Mouse (Mus musculus): ENCODE data around the gene Hyal3. TPM values are rescaled to one million over a fixed set of nuclear protein-coding genes. Genes with fewer than 3 reads are reported as not detected.

The Hyal3 gene
- polyA plus RNA-seq, 1 experiment from 2014 or later = 1.2 TPM

DNA sequence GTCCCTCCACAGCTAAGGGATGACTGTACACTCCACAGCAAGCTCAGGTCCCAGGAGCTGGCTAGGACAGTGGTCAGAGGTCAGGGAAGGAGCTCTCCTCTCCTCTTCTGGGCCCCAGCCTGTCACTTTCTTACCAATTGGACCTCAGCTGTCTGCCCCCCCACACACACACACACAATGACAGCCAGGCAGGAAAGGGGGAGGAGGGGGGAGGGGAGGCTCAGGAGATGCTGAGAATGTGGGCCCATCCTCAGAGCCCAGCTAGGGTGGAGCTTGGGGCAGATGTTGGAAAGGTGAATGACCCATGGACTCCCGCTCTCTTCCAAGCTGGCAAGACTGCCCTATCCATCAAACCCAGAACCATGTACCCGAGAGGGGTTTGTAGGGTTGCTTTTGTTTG, 26.4 kb downstream of the Hyal3 start:
- peak overlapping the region; percentile 32 for H3K4me2 ChIP-seq (replicated peaks)
- no peaks in the 10 kb centered on the region for H3K9me3 ChIP-seq (replicated peaks)
- H3K27me3 ChIP-seq = peaks cover 3% of the 10 kb centered on the region; the same call in 1 of the 2 replicates
- no peaks in the 10 kb centered on the region for H3K36me3 ChIP-seq
- peaks cover 71% of the 10 kb centered on the region for H3K4me1 ChIP-seq
- ATAC-seq (ENCODE audit: low FRiP score) = no peak
- WGBS = 50% methylated on average over 2 of the region's 2 CpGs
- no peak overlapping the region for H3K4me3 ChIP-seq
- H3K9ac ChIP-seq = peak overlapping the region; percentile 1; the same call in 1 of the 2 replicates
- peak overlapping the region; percentile 1 for H3K27ac ChIP-seq

DNA sequence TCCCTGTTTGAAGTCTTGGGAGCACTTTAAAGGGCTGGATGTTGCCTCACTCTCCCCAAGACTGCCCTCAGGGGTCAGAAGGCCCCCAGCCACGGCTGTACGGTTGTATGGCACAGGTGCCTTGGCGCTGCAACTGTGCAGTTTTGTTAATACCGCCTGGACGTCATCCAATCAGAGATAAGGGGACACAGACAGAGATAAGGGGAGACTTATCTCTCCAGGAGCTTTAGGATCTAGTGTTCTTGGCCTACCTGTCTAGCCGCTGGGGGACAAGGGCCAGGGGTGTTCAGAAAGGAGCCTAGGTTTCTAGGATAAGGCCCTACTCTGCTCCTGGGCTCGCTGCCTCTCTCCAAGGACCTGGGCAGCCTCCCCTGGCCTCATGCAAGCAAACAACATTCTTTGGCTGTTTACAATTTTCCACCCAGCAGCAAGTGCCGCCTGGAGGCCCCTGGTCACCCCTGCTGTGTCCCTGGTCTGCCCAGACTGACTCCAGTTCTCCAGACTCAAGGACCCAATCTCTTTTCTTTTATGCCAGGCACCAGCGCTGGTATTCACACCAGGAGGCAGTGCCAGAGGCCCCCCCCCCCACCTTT, 27.1 kb downstream of the Hyal3 start:
- H3K9ac ChIP-seq = no peak overlapping the region
- H3K9me3 ChIP-seq (replicated peaks) = no peaks in the 10 kb centered on the region
- no peak for ATAC-seq (ENCODE audit: low FRiP score)
- no peaks in the 10 kb centered on the region for H3K36me3 ChIP-seq
- 55% methylated on average over 9 of the region's 9 CpGs for WGBS
- H3K4me2 ChIP-seq (replicated peaks) = no peak overlapping the region
- peaks cover 69% of the 10 kb centered on the region for H3K4me1 ChIP-seq
- 0 out of 2 replicates have a peak overlapping the region, but pooled peaks have one; percentile 31 for H3K27ac ChIP-seq
- peaks cover 3% of the 10 kb centered on the region; the same call in 1 of the 2 replicates for H3K27me3 ChIP-seq
- no peak overlapping the region for H3K4me3 ChIP-seq

DNA sequence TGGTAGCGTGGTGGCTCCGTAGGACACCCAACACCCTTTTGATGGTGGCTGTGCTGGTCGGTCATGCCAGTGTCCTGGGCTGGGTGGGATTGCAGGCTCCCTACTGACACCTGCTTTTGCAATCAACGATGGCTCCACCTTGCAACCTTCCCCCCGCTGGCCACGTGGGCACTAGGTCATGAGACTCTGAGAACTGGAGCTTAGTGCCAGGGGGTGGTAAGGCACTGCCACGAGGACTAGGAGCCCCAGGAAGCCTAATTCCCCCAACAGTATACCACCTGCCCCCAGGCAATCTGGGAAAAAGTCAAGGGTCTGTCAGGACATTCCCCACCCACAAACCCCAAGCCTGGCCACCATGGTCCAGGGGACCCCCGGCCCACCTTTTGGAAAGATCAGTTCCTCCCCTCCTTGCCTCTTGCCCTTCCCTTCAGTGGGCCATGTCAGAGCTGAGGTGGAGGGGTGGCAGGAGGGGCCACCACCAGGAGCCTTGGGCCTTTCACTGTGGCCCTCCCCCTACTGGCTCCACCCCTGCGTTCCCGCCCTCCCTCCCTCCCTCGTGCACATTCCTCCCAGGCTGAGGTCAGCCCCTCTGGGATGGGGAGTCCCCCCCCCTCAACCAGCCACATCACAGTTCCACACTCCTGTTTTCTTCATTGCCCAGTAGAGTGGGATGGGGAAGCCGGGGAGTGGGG, 28.3 kb downstream of the Hyal3 start, which contains the start of gene Sema3b:
TSS of gene Sema3b (minus strand) at position 489 of the 692 bp plus-strand sequence.
- H3K4me2 ChIP-seq (replicated peaks) = no peak within 1 kb of the TSS
- H3K9me3 ChIP-seq (replicated peaks) = no peaks in the 10 kb centered on the region
- 45% methylated on average over 11 of the region's 12 CpGs for WGBS
- no peak within 1 kb of the TSS for H3K4me3 ChIP-seq
- 0 out of 2 replicates have a peak, but pooled peaks cover under 1% of the 10 kb centered on the region for H3K36me3 ChIP-seq
- 0 out of 2 replicates have a peak within 1 kb of the TSS, but pooled peaks have one; percentile 46 for H3K27ac ChIP-seq
- ATAC-seq (ENCODE audit: low FRiP score) = no peak
- no peak within 1 kb of the TSS for H3K9ac ChIP-seq
- peaks cover 72% of the 10 kb centered on the region for H3K4me1 ChIP-seq
- peaks cover 3% of the 10 kb centered on the region; the same call in 1 of the 2 replicates for H3K27me3 ChIP-seq

DNA sequence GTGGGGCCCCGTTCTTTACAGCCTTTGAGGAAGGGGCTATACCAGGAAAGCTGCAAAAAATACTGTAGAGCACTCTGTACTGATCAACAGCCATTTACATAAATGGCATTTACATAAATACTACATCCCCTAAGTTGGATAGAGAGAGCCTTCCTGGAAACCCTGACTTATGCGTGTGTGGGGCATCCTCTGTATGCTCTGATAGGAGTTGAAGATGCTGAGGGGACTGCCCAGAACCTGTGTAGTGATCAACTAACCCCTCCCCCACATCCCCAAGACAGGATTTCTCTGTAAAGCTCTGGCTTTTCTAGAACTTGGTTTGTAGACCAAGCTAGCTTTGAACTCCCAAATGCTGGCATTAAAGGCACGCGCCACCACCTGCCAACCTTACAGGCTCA, 28.8 kb downstream of the Hyal3 start:
- Histone ChIP-seq H3K4me1 (peaks cover 66% of the 10 kb centered on the region), H3K4me2 (replicated peaks) (no peak overlapping the region), H3K4me3 (no peak overlapping the region), H3K27ac (0 out of 2 replicates have a peak overlapping the region, but pooled peaks have one; percentile 46), H3K36me3 (peaks cover 4% of the 10 kb centered on the region; the same call in 1 of the 2 replicates), H3K27me3 (peaks cover 3% of the 10 kb centered on the region; the same call in 1 of the 2 replicates), H3K9ac (no peak overlapping the region), H3K9me3 (replicated peaks) (no peaks in the 10 kb centered on the region)
- 68% methylated on average over 4 of the region's 4 CpGs for WGBS
- ATAC-seq (ENCODE audit: low FRiP score) = no peak

DNA sequence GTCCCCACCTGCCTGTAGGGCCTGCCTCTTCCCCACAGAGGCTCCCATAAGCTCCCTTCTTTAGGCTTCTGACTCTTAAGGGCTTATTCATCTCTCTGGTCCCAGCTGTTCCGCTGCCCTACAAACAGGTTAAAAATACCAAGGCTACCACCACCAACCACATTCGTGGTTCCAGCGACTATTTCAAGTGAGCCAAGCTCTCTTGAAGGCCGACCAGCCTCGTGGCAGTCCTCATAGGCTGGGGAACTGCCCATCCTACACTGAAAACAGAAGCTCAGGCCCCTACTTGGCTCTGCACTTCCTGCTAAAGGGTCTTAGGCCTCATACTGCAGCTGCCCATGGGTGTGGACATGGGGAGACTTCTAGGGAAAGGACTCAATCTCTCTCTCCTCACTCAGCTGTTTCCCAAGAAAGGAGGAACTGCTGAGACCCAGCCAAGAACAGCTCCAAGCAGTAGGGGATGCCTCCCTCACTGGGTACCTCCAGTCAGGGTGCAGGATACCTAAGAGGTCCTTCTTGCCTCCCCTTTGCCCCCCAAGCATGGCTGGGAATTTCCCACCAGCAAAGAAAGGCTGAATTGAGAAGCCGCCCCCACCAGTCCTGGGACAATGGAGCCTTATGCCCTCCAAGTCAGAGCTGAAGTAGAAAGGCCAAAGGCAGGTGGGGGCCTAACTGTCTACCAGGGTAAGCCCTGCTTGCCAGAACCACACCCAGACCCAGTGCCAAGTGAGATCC, 31.0 kb downstream of the Hyal3 start:
- peaks cover 3% of the 10 kb centered on the region; the same call in 1 of the 2 replicates for H3K27me3 ChIP-seq
- ATAC-seq (ENCODE audit: low FRiP score) = no peak
- 71% methylated on average over 6 of the region's 6 CpGs for WGBS
- no peak overlapping the region for H3K4me3 ChIP-seq
- H3K36me3 ChIP-seq = peaks cover 26% of the 10 kb centered on the region
- peak overlapping the region; percentile 97 for H3K27ac ChIP-seq
- H3K4me1 ChIP-seq = peaks cover 64% of the 10 kb centered on the region
- peak overlapping the region; percentile 64 for H3K9ac ChIP-seq
- no peaks in the 10 kb centered on the region for H3K9me3 ChIP-seq (replicated peaks)
- H3K4me2 ChIP-seq (replicated peaks) = peak overlapping the region; percentile 55

DNA sequence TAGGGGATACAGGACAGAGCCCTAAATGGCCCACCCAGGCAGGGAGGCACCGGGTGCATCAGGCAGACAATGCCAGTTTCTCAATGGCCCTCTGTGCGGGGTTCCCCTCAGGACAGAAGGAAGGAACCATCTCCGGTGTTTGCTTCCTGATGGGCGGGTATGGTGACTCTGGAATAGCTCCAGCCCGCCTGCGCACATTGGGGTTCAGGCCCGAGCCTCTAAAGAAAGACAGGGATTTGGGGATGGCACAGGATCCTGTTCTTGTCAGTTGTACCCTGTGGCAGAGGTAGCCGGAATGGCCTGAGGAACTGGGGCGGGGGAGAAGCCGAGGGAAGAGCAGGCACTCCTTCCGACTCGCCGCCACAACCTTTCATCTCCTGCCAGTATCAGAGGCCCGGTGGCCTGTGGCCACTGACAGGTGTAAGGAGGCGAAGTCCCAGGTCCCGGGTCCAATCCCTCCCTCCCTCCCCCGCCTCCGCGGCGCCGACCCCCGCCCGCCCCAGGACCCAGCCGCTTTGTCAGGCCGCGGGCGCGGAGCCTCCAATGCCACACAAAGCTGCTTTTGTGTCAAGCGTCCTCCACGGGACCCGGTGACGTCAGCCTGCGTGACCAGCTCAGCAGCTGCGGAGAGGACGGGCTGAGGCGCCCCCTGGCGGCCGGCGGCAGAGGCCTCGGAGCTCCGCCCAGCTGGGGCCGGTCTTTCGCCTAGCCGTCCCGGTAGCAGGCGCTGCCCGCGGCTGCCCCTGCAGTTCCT, 31.8 kb downstream of the Hyal3 start:
- peaks cover 56% of the 10 kb centered on the region for H3K4me1 ChIP-seq
- H3K27me3 ChIP-seq = peaks cover 3% of the 10 kb centered on the region; the same call in 1 of the 2 replicates
- peaks cover 31% of the 10 kb centered on the region for H3K36me3 ChIP-seq

DNA sequence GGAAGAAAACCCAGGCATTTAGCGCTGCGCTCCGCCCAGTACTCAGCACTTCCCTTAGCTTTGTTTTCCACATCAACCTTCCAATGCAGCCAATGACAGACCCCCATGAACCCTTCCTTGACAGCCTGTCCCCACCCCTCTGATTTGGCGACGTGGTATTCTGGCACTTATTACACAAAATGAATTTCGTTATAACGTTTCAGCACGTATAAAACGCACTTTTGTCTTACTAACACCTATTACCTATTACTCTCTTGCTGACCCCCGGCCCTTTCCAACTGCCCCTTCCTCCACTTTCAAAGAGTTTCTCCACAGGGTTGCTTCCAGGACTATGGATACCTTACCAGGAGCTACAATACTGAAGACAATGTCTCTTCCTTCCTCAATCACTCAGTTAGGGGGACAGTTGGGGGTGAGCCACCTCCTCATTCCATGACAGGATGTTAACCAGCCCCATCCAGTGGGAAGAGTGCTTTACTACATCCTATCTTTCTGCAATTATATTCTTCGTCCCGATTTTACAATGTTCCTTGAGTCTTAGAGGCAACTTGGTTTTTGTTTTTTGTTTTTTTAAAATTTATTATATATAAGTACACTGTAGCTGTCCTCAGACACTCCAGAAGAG, 32.4 kb downstream of the Hyal3 start:
- Histone ChIP-seq H3K27ac (peak overlapping the region; percentile 97), H3K9ac (no peak overlapping the region), H3K4me3 (peak overlapping the region; percentile 31; the same call in 1 of the 2 replicates), H3K9me3 (replicated peaks) (no peaks in the 10 kb centered on the region), H3K4me1 (peaks cover 50% of the 10 kb centered on the region), H3K27me3 (peaks cover under 1% of the 10 kb centered on the region; the same call in 1 of the 2 replicates), H3K4me2 (replicated peaks) (peak overlapping the region; percentile 55), H3K36me3 (peaks cover 36% of the 10 kb centered on the region)
- 11% methylated on average over 12 of the region's 12 CpGs for WGBS
- ATAC-seq (ENCODE audit: low FRiP score) = peak; percentile 46

More for the DNA sequence above, 31.8 kb downstream of the Hyal3 start:
- H3K27ac ChIP-seq = peak overlapping the region; percentile 97
- H3K4me3 ChIP-seq = peak overlapping the region; percentile 31
- 3% methylated on average over 34 of the region's 48 CpGs for WGBS
- ATAC-seq (ENCODE audit: low FRiP score) = peak; percentile 94
- H3K4me2 ChIP-seq (replicated peaks) = peak overlapping the region; percentile 55
- H3K9me3 ChIP-seq (replicated peaks) = no peaks in the 10 kb centered on the region
- H3K9ac ChIP-seq = peak overlapping the region; percentile 64

DNA sequence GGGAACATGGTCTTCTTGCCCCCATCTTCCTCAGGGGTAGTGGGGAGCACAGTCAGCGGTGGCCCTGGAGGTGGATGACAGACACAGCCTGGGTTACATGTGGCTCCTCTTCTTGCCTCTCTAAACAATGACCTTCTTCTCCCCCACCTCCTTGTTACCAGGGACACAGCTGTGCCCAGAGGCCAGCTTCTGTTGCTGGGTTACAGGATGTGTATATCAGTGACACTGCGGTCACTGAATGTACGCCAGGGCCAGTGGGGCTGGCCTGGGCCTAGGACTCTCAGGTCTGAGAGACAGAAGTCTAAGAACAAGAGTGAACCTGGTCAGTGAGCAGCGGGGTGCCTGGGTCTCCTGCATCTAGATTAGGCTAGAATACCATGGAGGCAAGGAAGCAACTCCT, 34.4 kb downstream of the Hyal3 start:
- Histone ChIP-seq H3K36me3 (peaks cover 56% of the 10 kb centered on the region), H3K4me3 (no peak overlapping the region), H3K4me1 (peaks cover 45% of the 10 kb centered on the region), H3K4me2 (replicated peaks) (no peak overlapping the region), H3K27ac (peak overlapping the region; percentile 97), H3K9me3 (replicated peaks) (no peaks in the 10 kb centered on the region), H3K27me3 (no peaks in the 10 kb centered on the region), H3K9ac (peak overlapping the region; percentile 32; the same call in 1 of the 2 replicates)
- ATAC-seq (ENCODE audit: low FRiP score) = no peak
- 45% methylated on average over 4 of the region's 4 CpGs for WGBS

DNA sequence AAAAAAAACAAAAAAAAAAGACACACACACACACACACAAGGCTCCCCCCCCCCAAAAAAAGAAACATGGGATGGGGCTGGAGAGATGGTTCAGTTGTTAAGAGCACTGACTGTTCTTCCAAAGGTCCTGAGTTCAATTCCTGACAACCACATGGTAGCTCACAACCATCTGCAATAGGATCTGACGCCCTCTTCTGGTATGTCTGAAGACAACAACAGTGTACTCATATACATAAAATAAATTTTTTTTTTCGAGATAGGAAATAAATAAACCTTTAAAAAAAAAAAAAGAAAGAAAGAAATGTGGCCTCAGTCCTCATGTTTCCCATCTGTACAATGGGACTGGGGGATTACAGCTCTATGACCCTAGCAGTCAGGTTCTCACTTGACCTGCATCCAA, 36.8 kb downstream of the Hyal3 start:
- Histone ChIP-seq H3K4me1 (peaks cover 30% of the 10 kb centered on the region), H3K9me3 (replicated peaks) (no peaks in the 10 kb centered on the region), H3K36me3 (peaks cover 69% of the 10 kb centered on the region), H3K27me3 (no peaks in the 10 kb centered on the region), H3K9ac (no peak overlapping the region), H3K4me3 (no peak overlapping the region), H3K27ac (no peak overlapping the region), H3K4me2 (replicated peaks) (no peak overlapping the region)
- WGBS = 67% methylated on average over 2 of the region's 2 CpGs
- ATAC-seq (ENCODE audit: low FRiP score) = no peak

DNA sequence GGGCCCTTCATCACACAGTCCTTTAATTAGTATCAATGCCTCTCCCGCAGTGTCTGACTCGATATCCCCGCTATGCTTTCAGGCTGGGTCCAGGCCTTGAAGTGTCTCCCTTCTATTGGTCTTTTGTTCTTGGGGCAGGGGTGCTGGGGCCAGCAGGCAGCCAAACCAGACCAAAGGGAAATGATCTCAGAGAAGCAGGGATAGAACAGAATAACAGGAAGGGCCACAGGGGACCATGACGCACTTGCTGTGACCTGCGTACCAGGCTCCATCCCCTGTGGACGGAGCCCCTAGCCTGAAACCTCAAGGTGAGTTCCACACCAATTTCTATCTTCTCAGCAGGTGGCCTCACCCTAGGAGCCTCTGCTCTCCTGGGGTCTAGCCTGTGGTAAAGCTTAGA, 37.5 kb downstream of the Hyal3 start:
- H3K4me1 ChIP-seq = peaks cover 27% of the 10 kb centered on the region
- no peak overlapping the region for H3K4me3 ChIP-seq
- no peaks in the 10 kb centered on the region for H3K27me3 ChIP-seq
- no peak overlapping the region for H3K9ac ChIP-seq
- ATAC-seq (ENCODE audit: low FRiP score) = no peak
- peaks cover 76% of the 10 kb centered on the region for H3K36me3 ChIP-seq
- WGBS = 92% methylated on average over 6 of the region's 6 CpGs
- peak overlapping the region; percentile 40; the same call in 1 of the 2 replicates for H3K27ac ChIP-seq
- H3K9me3 ChIP-seq (replicated peaks) = no peaks in the 10 kb centered on the region
- H3K4me2 ChIP-seq (replicated peaks) = no peak overlapping the region

Data from hindbrain, embryonic 12.5 days (tissue).